Mouse (Mus musculus): ENCODE measurements at regions not wholly inside any gene's neighbourhood (a gene's known extent, or its start where the extent isn't known, plus 50 kb on each side); places are given as distances from the start of the nearest gene placed in this dataset.

- Histone ChIP-seq H3K27ac (replicated peaks) (no peak overlapping the region), H3K9ac (no peak overlapping the region), H3K27me3 (no peaks in the 10 kb centered on the region), H3K4me3 (replicated peaks) (no peak overlapping the region), H3K36me3 (no peaks in the 10 kb centered on the region), H3K4me2 (replicated peaks) (no peak overlapping the region), H3K9me3 (replicated peaks) (no peaks in the 10 kb centered on the region), H3K4me1 (no peaks in the 10 kb centered on the region)
- WGBS, result 85% methylated on average over 5 of the region's 5 CpGs
- no peak for ATAC-seq (ENCODE audit: insufficient number of reproducible peaks, low FRiP score, low TSS enrichment, low read depth)
These were observed 241.2 kb upstream of the Prox1 start for GRCm38 (mm10) chr1:190411756-190412155.

GRCm38 (mm10) chr1:190403335-190403734 is 232.8 kb upstream of the Prox1 start:
- Histone ChIP-seq H3K4me2 (replicated peaks) (no peak overlapping the region), H3K9me3 (replicated peaks) (no peaks in the 10 kb centered on the region), H3K9ac (no peak overlapping the region), H3K4me1 (no peaks in the 10 kb centered on the region), H3K27me3 (no peaks in the 10 kb centered on the region), H3K36me3 (no peaks in the 10 kb centered on the region), H3K4me3 (replicated peaks) (no peak overlapping the region), H3K27ac (replicated peaks) (no peak overlapping the region)
- ATAC-seq (ENCODE audit: insufficient number of reproducible peaks, low FRiP score, low TSS enrichment, low read depth), result no peak
- 72% methylated on average over 12 of the region's 12 CpGs for WGBS

GRCm38 (mm10) chr1:190398308-190398707 is 227.8 kb upstream of the Prox1 start:
- H3K4me3 ChIP-seq (replicated peaks), result no peak overlapping the region
- H3K9ac ChIP-seq, result no peak overlapping the region
- H3K27ac ChIP-seq (replicated peaks), result no peak overlapping the region
- no peaks in the 10 kb centered on the region for H3K4me1 ChIP-seq
- no peaks in the 10 kb centered on the region for H3K9me3 ChIP-seq (replicated peaks)
- no peaks in the 10 kb centered on the region for H3K27me3 ChIP-seq
- H3K4me2 ChIP-seq (replicated peaks), result no peak overlapping the region
- ATAC-seq (ENCODE audit: insufficient number of reproducible peaks, low FRiP score, low TSS enrichment, low read depth), result no peak
- 64% methylated on average over 6 of the region's 6 CpGs for WGBS
- no peaks in the 10 kb centered on the region for H3K36me3 ChIP-seq

DNA sequence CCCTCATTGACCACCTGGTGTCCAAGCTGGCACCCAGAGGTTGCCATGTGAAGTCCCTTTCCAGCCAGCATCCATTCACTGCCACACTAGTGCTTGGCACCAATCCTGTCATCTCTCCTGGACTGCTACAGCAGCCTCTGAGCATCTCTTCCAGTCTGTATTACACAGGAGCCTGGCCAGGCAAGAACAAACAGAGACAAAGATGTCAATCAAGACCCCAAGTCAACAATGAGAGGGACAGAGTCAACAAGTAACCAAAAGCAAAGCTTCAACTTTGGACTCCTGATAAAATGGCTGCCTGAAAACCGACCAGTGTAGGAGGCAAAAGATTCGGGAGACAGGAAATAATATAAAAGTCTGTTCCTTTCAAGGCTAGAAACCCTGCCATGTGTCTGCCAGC is 227.3 kb upstream of the Prox1 start:
- Histone ChIP-seq H3K4me3 (replicated peaks) (no peak overlapping the region), H3K4me2 (replicated peaks) (no peak overlapping the region), H3K27me3 (no peaks in the 10 kb centered on the region), H3K9me3 (replicated peaks) (no peaks in the 10 kb centered on the region), H3K4me1 (no peaks in the 10 kb centered on the region), H3K36me3 (no peaks in the 10 kb centered on the region), H3K9ac (no peak overlapping the region), H3K27ac (replicated peaks) (no peak overlapping the region)
- no peak for ATAC-seq (ENCODE audit: insufficient number of reproducible peaks, low FRiP score, low TSS enrichment, low read depth)
- WGBS, result 45% methylated on average over 2 of the region's 2 CpGs

DNA sequence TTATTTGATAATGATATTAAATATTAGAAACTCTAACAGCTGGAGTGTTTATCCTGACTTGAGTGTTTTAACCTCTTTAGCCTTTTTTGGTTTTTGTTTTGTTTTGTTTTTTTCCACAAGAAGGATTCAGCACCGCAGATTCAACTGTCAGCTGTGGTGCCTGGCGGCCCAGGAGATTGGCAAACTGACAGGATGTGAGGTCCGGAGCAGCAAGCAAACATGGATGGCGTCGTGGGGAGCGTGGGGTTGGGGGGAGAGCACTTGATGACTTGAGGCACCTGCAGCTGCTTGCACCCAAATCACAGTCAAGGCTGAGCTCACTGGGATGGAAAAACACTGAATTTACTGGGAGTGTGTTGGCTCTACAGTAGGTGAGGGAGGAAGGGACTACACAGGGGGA is 222.5 kb upstream of the Prox1 start:
- Histone ChIP-seq H3K4me1 (no peaks in the 10 kb centered on the region), H3K9me3 (replicated peaks) (no peaks in the 10 kb centered on the region), H3K9ac (no peak overlapping the region), H3K4me3 (replicated peaks) (no peak overlapping the region), H3K4me2 (replicated peaks) (no peak overlapping the region), H3K27ac (replicated peaks) (no peak overlapping the region), H3K27me3 (no peaks in the 10 kb centered on the region), H3K36me3 (no peaks in the 10 kb centered on the region)
- 67% methylated on average over 6 of the region's 6 CpGs for WGBS
- no peak for ATAC-seq (ENCODE audit: insufficient number of reproducible peaks, low FRiP score, low TSS enrichment, low read depth)

- no peak for ATAC-seq (ENCODE audit: insufficient number of reproducible peaks, low FRiP score, low TSS enrichment, low read depth)
- WGBS, result 80% methylated on average over 4 of the region's 4 CpGs
These were observed 218.3 kb upstream of the Prox1 start for GRCm38 (mm10) chr1:190388853-190389252.

GRCm38 (mm10) chr1:190384555-190384954 is 214.0 kb upstream of the Prox1 start:
- no peaks in the 10 kb centered on the region for H3K4me1 ChIP-seq
- 61% methylated on average over 12 of the region's 12 CpGs for WGBS

More at GRCm38 (mm10) chr1:190388853-190389252, 218.3 kb upstream of the Prox1 start:
- no peak overlapping the region for H3K27ac ChIP-seq (replicated peaks)
- H3K4me1 ChIP-seq, result no peaks in the 10 kb centered on the region
- no peak overlapping the region for H3K9ac ChIP-seq
- H3K4me2 ChIP-seq (replicated peaks), result no peak overlapping the region
- no peak overlapping the region for H3K4me3 ChIP-seq (replicated peaks)
- no peaks in the 10 kb centered on the region for H3K9me3 ChIP-seq (replicated peaks)
- no peaks in the 10 kb centered on the region for H3K27me3 ChIP-seq
- no peaks in the 10 kb centered on the region for H3K36me3 ChIP-seq

GRCm38 (mm10) chr1:190383256-190383838 is 212.8 kb upstream of the Prox1 start:
- H3K4me2 ChIP-seq (replicated peaks), result no peak overlapping the region
- 79% methylated on average over 10 of the region's 10 CpGs for WGBS
- no peak for ATAC-seq (ENCODE audit: insufficient number of reproducible peaks, low FRiP score, low TSS enrichment, low read depth)
- no peaks in the 10 kb centered on the region for H3K4me1 ChIP-seq
- H3K4me3 ChIP-seq (replicated peaks), result no peak overlapping the region
- no peak overlapping the region for H3K27ac ChIP-seq (replicated peaks)
- H3K9ac ChIP-seq, result no peak overlapping the region
- H3K27me3 ChIP-seq, result no peaks in the 10 kb centered on the region
- no peaks in the 10 kb centered on the region for H3K36me3 ChIP-seq
- no peaks in the 10 kb centered on the region for H3K9me3 ChIP-seq (replicated peaks)

More at GRCm38 (mm10) chr1:190384555-190384954, 214.0 kb upstream of the Prox1 start:
- no peaks in the 10 kb centered on the region for H3K27me3 ChIP-seq
- H3K27ac ChIP-seq (replicated peaks), result no peak overlapping the region
- H3K9ac ChIP-seq, result no peak overlapping the region
- no peaks in the 10 kb centered on the region for H3K9me3 ChIP-seq (replicated peaks)
- no peak overlapping the region for H3K4me2 ChIP-seq (replicated peaks)
- ATAC-seq (ENCODE audit: insufficient number of reproducible peaks, low FRiP score, low TSS enrichment, low read depth), result no peak
- H3K36me3 ChIP-seq, result no peaks in the 10 kb centered on the region
- H3K4me3 ChIP-seq (replicated peaks), result no peak overlapping the region

DNA sequence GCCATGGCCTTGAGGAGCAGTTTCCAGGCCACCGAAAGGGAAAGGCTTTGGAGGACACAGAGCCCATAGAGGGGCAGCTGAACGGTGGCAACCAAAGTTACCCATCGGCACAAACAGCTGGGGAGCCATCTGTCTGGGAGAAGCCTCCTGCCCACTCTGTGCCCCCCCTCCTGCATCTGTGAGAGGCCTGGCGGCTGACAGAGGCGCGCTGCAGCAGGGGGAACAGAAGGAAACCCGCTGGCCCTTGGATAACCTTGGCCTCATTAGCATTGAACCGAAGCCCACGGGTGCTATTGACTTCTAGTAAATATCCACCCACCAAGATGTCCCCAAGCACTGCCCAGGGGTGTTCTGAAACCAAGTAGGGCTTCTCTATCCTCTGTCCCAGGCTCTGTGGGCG is 209.6 kb upstream of the Prox1 start:
- no peak overlapping the region for H3K4me3 ChIP-seq (replicated peaks)
- no peak overlapping the region for H3K27ac ChIP-seq (replicated peaks)
- H3K36me3 ChIP-seq, result no peaks in the 10 kb centered on the region
- H3K4me2 ChIP-seq (replicated peaks), result no peak overlapping the region
- 54% methylated on average over 10 of the region's 10 CpGs for WGBS
- no peaks in the 10 kb centered on the region for H3K27me3 ChIP-seq
- no peaks in the 10 kb centered on the region for H3K9me3 ChIP-seq (replicated peaks)
- no peaks in the 10 kb centered on the region for H3K4me1 ChIP-seq
- ATAC-seq (ENCODE audit: insufficient number of reproducible peaks, low FRiP score, low TSS enrichment, low read depth), result no peak
- no peak overlapping the region for H3K9ac ChIP-seq

DNA sequence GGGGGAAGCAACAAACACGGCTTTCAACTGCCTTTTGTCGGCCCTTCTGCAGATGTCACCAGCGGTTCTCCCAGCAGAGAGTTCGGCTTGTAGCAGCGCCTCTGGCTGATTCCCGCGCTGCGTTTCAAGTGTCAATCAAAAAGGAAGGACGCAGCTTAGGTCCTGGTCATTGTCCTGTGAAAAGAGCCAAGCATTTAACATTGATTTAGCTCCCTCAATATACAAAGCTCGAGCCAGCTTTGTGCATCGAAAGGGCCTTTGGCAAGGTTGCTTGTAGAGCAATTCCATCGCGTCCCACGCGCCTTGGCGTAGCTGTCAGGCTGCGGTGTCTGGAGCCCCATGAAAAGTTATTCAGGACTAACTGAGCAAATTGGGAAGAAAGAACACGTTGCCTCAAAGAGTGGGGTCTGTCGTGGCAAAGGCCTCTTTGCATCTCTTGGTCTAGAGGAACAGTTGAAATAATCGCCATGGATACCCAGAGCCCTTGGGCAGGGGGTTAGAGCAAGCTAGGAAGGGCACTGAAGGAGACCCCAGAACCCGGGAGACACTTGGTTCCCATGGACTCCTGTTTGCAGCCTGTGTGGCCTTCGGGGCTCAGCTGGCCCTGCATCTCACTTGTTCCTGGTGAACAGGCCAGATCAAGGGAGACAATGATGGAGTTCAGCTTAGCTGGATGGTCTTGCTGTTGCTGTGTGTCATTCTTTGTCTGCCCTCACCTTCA is 204.8 kb upstream of the Prox1 start:
- Histone ChIP-seq H3K4me1 (no peaks in the 10 kb centered on the region), H3K36me3 (no peaks in the 10 kb centered on the region), H3K27ac (replicated peaks) (no peak overlapping the region), H3K27me3 (no peaks in the 10 kb centered on the region), H3K4me2 (replicated peaks) (no peak overlapping the region), H3K4me3 (replicated peaks) (no peak overlapping the region), H3K9ac (no peak overlapping the region), H3K9me3 (replicated peaks) (no peaks in the 10 kb centered on the region)
- no peak for ATAC-seq (ENCODE audit: insufficient number of reproducible peaks, low FRiP score, low TSS enrichment, low read depth)
- WGBS, result 53% methylated on average over 22 of the region's 22 CpGs

DNA sequence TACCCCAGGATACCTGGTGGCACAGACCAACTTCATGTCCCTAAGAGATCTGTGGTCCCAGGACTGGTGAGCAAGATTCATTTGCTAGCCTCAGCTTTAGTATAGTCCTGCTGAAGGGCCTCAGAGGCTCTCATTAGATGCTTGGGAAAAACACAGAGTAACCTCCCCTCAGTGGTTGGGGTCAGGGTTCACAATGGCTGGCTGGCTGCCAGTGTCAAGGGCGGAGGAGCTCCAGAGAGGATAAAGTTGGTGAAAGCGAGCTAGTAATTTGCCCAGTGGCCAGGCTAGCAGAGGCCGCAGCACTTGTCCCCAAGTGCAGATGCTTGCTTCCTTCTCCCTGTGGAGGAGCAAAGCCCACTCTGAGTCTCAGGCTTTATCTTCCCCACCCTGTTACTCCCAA is 203.8 kb upstream of the Prox1 start:
- H3K4me2 ChIP-seq (replicated peaks), result no peak overlapping the region
- no peaks in the 10 kb centered on the region for H3K9me3 ChIP-seq (replicated peaks)
- H3K27me3 ChIP-seq, result no peaks in the 10 kb centered on the region
- no peaks in the 10 kb centered on the region for H3K4me1 ChIP-seq
- WGBS, result 45% methylated on average over 3 of the region's 3 CpGs
- H3K27ac ChIP-seq (replicated peaks), result no peak overlapping the region
- ATAC-seq (ENCODE audit: insufficient number of reproducible peaks, low FRiP score, low TSS enrichment, low read depth), result peak; percentile 57; the same call in 1 of the 2 replicates
- H3K4me3 ChIP-seq (replicated peaks), result no peak overlapping the region
- no peak overlapping the region for H3K9ac ChIP-seq
- no peaks in the 10 kb centered on the region for H3K36me3 ChIP-seq

- H3K27me3 ChIP-seq, result no peaks in the 10 kb centered on the region
- H3K4me3 ChIP-seq (replicated peaks), result no peak overlapping the region
- H3K4me2 ChIP-seq (replicated peaks), result no peak overlapping the region
- no peak overlapping the region for H3K27ac ChIP-seq (replicated peaks)
- no peaks in the 10 kb centered on the region for H3K9me3 ChIP-seq (replicated peaks)
- ATAC-seq (ENCODE audit: insufficient number of reproducible peaks, low FRiP score, low TSS enrichment, low read depth), result no peak
- H3K36me3 ChIP-seq, result no peaks in the 10 kb centered on the region
- no peak overlapping the region for H3K9ac ChIP-seq
- WGBS, result 66% methylated on average over 8 of the region's 8 CpGs
- no peaks in the 10 kb centered on the region for H3K4me1 ChIP-seq
These were observed 196.1 kb upstream of the Prox1 start for GRCm38 (mm10) chr1:190366631-190367030.
